Mouse (Mus musculus) neural tube, embryonic 11.5 days (tissue): ENCODE measurements around the gene Myo3b. TPM values are rescaled to one million over a fixed set of nuclear protein-coding genes. Genes with fewer than 3 reads are reported as not detected.

ENCODE experiments used
- polyA plus RNA-seq: library from polyadenylated mRNA; unstranded; fragments of >200 nt; fragmentation: Nextera tagmentation; extraction: Ambion mirVana; gene quantifications from 2 replicates; pipeline ENCODE4 v1.2.1, GENCODE M21; 2014

The Myo3b gene
- polyA plus RNA-seq, 1 experiment from 2014 or later: 0.04 TPM

Other genes with a start within 250 kb of the Myo3b start
- gene Ccdc173, start 249.6 kb upstream of the Myo3b start, polyA plus RNA-seq: 2.8 and 2.9 TPM in 2 replicates
- gene Phospho2, start 249.5 kb upstream of the Myo3b start, polyA plus RNA-seq: 39.3 and 40.5 TPM in 2 replicates
- 35.5 and 35.8 TPM in 2 replicates for gene Klhl23, start 217.2 kb upstream of the Myo3b start, polyA plus RNA-seq
- gene Ssb, start 177.6 kb upstream of the Myo3b start, polyA plus RNA-seq: 378 and 404 TPM in 2 replicates
- gene Mettl5, start 153.5 kb upstream of the Myo3b start, polyA plus RNA-seq: 32.9 and 36.2 TPM in 2 replicates
- gene Ubr3, start 141.9 kb upstream of the Myo3b start, polyA plus RNA-seq: 16.6 and 19.4 TPM in 2 replicates